Mouse (Mus musculus): ENCODE results near the gene Myl12a.

The Myl12a gene

DNA sequence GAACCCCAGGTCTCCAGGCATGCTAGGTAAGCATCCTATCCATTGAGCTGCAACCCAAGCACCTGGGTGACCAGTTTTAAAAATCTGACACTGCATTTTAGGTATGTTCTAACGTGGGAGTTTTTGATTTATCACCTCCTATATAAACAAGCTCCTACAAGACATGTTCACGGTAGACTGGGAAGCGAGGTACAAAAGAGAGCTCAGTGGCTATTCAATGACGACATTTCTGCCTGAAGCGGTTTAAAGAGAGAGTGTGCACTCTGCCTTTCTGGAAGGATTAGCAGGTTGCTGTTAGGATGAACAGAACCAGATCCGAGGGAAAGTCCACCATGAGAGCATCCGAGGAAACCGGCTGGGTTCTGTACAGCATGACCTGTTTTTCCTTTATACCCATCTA is 54.0 kb downstream of the Myl12a start:
- no peak for DNase-seq (ENCODE audit: extremely low read depth, low read depth)

DNA sequence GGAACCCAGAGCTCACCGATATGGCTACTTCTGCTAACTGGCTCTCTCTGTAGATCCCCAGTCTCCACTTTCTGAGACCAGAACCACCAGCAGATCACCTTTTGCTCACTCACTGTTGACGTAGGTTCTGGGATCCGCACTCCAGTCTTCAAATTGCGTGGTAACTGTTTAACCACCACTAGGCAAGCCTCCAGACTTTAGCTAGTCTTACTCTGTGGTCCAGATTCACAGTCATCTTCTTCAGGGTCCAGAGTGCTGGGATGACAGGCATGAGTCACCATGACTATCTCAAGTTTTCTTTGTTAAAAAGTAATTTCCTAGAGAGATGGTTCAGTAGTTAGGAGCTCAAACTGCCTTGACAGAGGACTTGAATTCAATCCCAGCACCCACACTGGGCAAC is 58.9 kb downstream of the Myl12a start:
- DNase-seq (ENCODE audit: extremely low read depth, low read depth) = no peak
